Mouse (Mus musculus): ENCODE results near the gene Bag5.
"Not testable (repeated sequence)": the region's sequence is repeated elsewhere in the genome, so short reads cannot be mapped to it uniquely, and the experiment has no call there.

- TF ChIP-seq CTCF, EP300 (IDR thresholded peaks at IDR 0.05; ENCODE audit: low read depth): not testable (repeated sequence)
Measured at GRCm38 (mm10) chr12:111736676-111737075, 23.6 kb upstream of the Bag5 start.

All from liver, postnatal 0 days (tissue).